Mouse (Mus musculus) liver, embryonic 12.5 days (tissue): ENCODE results near the gene Utrn. TPM values are rescaled to one million over a fixed set of nuclear protein-coding genes. Genes with fewer than 3 reads are reported as not detected.

Experiments
- polyA plus RNA-seq: library from polyadenylated mRNA; unstranded; fragments of >200 nt; fragmentation: Nextera tagmentation; extraction: Ambion mirVana; gene quantifications from 2 replicates; pipeline ENCODE4 v1.2.1, GENCODE M21; 2016

The Utrn gene
- polyA plus RNA-seq, 1 experiment from 2014 or later = 14.9 TPM

Other genes starting within 250 kb of the Utrn start
- 15.1 and 16.6 TPM in 2 replicates for gene Stx11, start 94.9 kb upstream of the Utrn start, polyA plus RNA-seq
- gene Sf3b5, start 136.0 kb upstream of the Utrn start, polyA plus RNA-seq = 30.7 and 32.9 TPM in 2 replicates
- 55.7 and 63.5 TPM in 2 replicates for gene Plagl1, start 191.1 kb upstream of the Utrn start, polyA plus RNA-seq